Mouse (Mus musculus) right cerebral cortex, postnatal 25 days (tissue): ENCODE data around the gene Wdr4.
A peak's percentile ranks its signal among the peaks of the same experiment; 100 is the strongest.
"Not testable (repeated sequence)": the region's sequence is repeated elsewhere in the genome, so short reads cannot be mapped to it uniquely, and the experiment has no call there.

ENCODE experiments used
- DNase-seq: peaks from one replicate; pipeline ENCODE4 v3.0.0; 2022

Wdr4 gene

DNA sequence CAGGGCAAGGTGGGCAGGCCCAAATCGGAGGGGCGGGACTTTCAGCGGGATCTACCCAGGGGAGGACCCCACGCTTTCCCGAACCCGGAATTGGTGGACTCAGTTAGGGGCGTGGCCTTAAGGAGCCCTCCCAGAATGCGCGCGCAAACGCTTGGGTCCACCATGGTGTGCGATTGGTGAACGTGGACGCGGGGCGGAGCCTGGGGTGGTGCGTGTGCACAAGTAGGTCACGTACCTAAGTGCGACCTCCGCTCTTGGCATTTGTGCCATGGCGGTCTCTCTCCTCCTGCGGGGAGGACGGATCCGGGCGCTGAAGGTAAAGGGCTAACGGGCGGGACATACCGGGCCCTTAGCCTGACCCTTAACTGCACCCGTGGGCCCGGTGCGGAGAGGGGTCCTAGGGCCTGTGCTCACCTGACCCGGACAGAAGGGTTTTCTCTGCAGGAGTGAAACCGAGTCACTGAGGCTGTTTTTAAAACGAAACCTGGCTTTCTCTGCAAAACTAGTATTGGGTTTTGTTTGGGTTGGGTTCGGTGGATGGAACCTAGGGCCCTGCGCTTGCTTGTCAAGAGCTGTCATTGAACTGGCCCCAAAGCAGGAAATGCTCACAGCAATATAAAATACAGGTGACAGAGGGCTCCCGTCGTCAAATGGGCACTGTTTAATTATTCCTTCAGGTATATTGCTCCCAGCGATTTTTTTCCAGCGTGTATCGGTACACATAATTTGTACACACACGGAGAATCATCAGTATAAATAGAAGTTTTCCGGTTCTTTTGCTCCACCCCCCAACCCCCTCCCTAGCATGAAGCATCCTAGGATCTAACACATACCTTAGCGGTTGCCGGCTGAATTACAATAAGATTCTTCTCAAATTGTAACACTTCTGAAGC is at the start of gene Wdr4, which contains the start of gene Ndufv3:
TSS of gene Wdr4 (minus strand) at position 35 of the 893 bp plus-strand sequence.
TSS of gene Ndufv3 (plus strand) at position 170 of the 893 bp plus-strand sequence.
- DNase-seq = peak; percentile 98

DNA sequence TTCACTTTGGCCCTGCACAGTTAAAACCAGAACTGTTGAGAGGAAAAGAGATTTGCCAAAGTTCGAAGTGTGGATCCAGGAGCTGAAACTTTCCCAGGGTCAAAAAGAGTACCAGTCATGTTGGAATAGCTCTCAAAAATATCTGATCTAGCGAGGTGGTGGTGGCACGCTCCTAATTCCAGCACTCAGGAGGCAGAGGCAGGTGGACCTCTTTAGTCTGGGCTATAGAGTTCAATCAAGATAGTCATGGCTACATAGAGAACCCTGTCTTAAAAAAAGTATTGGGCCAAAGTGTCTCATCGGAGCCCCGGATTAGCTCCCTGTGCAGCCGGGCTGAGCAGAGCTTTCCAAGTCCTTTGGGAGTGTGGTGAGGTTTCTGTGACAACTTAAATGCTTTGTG is 46.5 kb upstream of the Wdr4 start:
- no peak for DNase-seq

DNA sequence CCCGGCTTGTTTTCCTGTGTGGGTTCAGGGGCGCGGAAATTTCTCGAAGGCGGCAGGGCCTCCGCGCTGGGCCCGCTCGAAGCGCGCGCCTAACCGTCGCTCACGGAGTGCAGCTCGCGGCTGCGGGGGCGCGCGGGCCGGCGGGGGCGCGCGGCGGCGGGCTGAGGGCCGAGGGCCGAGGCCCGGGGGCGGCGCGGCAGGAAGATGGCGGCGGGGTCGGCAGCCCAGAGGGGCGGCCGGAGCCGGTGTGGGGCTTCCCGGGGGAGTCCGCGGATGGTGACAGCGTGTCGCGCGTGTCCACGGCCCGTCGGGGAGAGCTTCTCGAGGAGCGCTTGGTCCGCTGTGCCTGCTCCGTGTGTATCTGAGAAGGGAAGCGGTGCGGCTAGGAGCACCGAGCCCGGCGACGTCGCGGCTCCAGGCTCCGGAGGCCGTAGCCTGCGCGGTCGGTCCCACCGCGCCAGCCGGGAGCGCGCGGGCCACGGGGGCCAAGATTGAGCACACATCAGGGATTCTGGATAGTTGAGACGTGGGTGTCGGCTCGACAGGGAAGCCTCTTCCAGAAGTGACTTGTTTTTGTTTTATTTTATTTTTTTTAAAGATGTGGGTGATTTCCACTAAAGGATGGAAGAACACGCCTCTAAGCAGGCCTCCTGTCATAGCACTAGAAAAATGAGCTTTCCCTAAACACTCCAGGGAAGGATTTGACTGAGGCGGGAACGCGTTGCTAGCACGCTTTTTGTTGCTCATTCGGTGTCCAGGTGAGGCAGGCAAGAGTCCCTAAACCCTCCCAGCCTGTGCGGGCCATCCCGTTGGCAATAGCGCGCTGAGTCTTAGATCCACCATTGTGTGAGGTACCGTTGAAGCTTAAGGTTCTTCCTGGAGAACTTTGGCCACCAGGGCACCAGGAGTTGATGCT is 45.6 kb upstream of the Wdr4 start:
- peak; percentile 66 for DNase-seq

- DNase-seq = no peak
Measured at GRCm38 (mm10) chr17:31564858-31565140, 45.0 kb upstream of the Wdr4 start.

DNA sequence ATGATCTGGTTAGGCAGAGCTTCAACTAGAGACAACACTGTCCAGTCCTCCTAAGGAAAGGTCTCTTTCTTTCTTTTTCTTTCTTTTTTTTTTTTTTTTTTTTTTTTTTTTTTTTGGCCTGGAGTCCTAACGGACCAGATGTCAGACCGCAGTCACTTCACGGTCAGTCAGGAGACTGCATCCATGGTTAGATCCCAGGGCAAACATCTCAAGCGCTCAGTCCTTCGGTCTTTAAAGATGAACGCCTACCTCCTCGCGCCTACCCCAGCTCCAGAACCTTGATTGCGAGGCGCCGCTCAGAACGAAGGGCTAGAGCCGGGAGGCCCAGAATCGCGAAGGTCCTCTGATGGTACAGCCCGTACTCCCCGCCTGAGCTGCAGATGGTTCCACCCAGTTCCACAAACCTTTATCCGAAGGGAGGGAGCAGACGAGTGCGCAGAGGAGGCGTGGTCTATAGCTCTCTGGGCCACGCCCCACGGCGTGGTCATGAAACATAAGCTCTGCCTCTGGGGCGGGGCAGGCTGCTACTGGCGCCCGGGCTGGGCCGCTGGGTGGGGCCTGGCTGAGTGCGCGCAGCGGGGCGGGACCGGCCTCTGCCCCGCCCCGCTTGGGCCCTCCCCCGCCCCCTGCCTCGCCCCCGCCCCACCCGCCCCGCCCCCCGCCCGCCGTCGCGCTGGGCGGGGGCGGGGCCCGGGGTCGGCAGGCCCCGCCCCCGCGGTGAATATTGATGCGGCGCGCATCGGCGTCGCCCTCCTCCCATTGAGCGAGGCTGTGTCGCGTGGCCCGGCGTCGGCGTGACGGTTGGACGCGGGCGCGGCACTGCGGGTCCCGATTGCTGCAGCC is 44.5 kb upstream of the Wdr4 start, which contains the start of gene Pknox1:
TSS of gene Pknox1 (plus strand) at position 720 of the 843 bp plus-strand sequence.
- DNase-seq = peak; percentile 99

- DNase-seq = peak; percentile 29
Measured at GRCm38 (mm10) chr17:31563632-31564014, 43.8 kb upstream of the Wdr4 start.

DNA sequence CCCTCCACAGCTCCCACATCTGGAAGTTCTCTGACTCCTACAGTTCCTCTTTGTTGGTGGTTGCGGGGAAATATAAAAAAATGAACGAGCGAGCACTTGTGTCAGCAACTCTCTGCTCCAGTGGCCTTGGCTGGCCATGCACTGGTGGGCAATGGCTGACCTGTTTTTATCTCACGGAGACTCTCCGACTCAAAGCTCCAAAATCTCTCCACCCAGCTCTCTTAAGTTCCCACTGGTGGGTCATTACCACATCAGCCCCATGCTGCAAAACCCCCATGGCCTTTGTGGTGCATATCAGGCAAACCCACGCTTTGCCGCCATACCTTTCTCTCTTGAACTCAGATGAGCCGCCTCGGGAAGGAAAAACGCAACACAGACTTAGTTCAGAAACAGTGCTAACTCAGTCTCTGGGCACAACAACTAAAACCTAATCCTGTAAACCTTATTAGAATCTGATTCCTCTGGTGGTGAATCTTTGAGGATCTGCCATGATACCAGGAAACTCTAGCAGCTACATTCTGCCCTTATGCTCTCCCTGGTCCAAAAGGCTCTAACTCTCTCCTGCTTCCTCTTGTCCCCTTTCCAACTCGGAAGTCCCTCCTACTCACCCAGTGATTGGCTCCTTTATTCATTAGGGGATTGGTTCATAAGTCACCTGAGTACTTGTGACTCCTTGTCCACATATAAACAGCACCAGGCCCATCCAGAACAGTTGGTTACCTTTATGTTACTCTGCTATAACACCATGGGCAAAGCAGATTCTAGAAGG is 39.4 kb upstream of the Wdr4 start:
- DNase-seq = no peak

- DNase-seq = no peak
Measured at GRCm38 (mm10) chr17:31557947-31558542, 38.3 kb upstream of the Wdr4 start.

DNA sequence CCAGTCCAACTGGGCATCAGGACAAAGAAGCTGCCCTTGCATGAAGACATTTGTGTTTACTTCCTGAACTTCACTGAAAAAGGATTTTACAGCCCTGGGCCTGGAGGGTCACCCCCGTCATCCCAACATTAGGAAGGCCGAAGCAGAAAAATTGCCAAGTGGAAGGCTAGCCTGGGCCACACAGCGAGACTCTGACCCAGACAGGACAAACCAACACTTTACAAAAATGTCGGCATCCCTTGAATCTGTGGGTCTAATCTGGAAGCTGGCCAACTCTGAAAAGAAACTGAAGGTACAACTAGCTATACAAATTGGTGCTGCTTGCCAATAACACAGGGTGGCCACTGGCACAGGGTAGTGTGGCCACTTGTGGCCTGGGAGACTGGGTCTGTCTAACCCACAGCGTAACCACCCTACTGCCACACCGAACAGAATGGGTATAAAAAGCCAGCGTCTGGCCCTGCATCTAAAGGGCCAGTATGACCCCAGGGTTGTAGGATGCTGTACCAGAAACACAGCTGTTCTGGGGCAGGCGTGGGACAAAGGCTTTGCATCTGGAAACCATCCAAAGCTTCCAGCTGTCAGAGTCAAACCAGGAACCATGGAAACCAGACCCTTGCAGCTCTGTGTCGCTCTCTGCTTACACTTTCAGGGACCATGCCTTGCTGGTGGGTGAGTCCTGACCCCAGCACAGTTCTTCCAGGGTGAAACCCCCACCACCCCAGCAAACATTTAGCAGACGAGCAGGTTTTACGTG is 37.5 kb upstream of the Wdr4 start:
- DNase-seq = no peak

DNA sequence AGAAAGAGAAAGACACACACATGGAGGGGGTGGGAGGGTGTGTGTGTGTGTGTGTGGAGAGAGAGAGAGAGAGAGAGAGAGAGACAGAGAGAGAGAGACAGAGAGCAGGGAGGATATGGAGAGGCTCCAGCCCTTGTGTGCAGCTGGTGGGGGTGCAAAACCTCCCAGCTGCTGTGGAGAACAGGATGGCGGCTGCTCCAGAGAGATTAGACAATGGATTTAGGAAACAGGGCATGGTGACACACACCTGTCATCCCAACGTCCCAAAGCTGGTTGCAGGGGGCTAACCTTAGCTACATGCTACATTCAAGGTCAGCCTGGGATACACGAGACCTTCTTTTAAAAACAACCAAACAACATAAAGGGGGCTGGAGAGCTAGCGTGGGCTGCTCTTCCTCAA is 36.5 kb upstream of the Wdr4 start:
- DNase-seq = no peak

GRCm38 (mm10) chr17:31552601-31553000 is 32.8 kb upstream of the Wdr4 start:
- DNase-seq = not testable (repeated sequence)

DNA sequence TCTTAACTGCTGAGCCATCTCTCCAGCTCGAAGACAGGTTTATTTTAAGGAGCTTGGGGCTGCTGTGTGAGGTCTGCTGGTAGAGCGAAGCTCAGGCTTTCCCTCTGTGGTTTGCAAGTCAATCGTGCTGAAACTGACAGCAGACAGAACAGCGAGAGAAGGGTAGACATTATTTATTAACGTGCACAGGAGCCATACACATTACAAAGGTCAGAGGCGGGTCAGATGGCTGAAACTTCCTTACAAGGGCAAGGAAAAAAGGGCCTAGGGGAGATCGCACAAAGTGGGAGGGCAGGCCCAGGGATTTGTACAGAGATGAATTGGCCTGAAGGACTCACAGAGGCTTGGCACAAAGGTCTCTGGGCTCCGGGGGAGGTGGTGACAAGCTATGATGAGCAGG is 29.6 kb upstream of the Wdr4 start:
- DNase-seq = no peak

- no peak for DNase-seq
Measured at GRCm38 (mm10) chr17:31547974-31548373, 28.2 kb upstream of the Wdr4 start.

DNA sequence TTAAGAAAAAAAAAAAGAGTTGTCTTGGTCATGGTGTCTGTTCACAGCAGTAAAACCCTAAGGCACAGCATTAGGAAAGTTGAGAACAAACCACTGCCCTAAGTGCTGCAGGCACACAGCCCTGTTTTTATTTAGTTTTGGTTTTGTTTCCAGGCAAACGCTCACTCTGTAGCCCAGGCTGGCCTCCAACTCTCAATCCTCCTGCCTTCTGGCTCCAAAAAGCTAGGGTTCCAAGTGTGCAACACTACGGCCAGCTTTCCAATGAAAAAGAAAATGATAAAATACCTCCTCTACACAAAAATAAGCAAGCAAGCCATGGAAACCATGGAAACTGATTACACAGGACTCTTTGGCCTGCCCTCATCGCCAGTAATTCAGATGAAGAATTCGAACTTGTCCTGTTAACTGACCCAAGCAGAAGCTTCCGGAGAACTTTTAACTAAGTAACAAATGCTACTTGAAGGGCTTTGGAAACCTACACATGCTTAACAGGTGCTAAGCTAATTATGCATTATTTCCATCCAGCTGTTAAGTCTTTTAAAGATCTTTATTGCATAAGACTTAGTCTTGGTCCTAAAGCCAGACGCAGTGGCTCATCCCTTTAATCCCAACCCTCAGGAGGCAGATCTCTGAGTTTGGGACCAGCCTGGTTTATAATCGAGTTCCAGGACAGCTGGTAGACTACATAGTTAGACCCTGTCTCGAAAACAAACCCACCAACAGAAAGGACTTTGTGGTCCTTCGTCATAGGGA is 26.8 kb upstream of the Wdr4 start:
- DNase-seq = no peak

DNA sequence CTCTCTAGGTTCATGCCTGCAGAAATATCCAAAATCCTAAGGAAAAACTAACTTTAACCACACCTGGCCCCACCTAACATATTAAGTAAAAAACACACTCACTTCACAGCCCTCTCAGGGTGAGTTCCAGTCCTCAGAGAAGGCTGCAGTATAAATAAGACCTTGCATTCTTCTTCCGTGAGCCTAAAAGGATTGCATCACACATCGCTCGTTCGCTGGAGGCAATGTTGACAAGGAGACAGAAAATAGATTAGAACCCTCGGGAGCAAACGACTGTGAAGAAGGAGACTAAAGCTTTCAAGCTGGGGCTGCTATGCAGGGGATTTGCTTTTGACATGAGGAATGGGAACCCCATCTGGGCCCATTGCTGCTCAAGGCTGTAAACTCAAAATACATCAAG is 23.8 kb upstream of the Wdr4 start:
- DNase-seq = no peak

- no peak for DNase-seq
Measured at GRCm38 (mm10) chr17:31541460-31541831, 21.7 kb upstream of the Wdr4 start.

- no peak for DNase-seq
Measured at GRCm38 (mm10) chr17:31540809-31541459, 21.2 kb upstream of the Wdr4 start.

DNA sequence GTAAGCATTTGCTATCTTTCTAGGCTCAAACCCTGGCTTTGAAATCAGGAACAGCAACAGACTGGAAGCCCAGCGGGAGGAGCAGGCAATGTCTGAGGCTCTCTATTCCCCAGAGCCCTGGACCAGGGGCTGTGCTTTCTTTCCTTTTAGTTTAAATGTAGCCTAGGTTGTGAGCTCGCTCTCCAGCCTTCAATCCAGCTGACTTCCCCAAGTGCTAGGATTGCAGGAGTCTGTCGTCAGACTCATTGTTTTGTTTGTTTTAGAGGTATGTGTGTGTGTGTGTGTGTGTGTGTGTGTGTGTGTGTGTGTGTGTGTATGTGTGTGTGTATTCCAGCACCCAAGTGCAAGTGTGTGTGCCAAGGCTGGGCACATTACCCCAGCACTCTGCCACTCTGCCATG is 20.3 kb upstream of the Wdr4 start:
- no peak for DNase-seq

DNA sequence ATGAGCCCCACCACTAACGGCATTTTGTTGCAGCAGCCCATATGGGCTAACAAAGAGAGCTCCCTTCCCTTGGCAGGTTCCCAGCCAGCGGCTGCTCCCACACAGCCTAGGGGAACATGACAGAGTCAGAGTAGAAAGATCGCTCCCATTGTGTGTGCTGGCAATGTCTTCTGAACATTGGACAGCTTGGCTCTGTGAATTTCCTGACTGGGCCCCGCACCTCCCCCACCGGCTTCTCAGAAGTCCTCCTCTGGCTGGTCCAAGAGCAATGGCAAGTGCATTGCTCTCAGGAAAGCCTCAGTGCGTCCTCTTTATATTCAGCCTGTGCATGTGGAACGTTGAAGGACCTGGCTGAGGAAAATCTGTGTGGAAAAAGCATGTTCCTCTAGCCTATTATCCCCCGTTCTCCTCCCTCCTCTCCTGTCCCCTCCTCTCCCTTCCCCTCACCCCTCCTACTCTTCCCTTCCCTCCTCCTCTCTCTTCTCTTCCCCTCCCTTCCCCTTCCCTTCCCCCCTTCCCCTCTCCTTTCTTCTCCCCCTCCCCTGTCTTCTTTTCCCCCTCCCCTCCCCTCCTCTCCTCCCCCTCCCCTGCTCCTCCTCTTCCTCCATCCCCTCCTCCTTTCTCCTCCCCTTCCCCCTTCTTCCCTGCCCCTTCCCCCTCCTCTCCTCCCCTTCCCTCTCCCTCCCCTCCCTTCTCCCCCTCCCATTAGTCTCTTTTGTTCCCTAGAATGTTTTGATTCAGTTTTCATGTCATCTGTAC is 16.3 kb upstream of the Wdr4 start:
- peak; percentile 66 for DNase-seq
